Mouse (Mus musculus): Measurements from ENCODE around the gene Ftl1. TPM values are rescaled to one million over a fixed set of nuclear protein-coding genes. Genes with fewer than 3 reads are reported as not detected.

Ftl1 gene
- total and polyA plus RNA-seq, 3 experiments = 1,416 to 2,290 TPM; not detected in 1

- H3K4me3 ChIP-seq (ENCODE audit: control insufficient read depth in 1 of 2, insufficient read depth in 1 of 2, low read depth in 2 of 2, low read length in 2 of 2) = no peak overlapping the region; a peak in 1 of 4 replicates
- peaks cover 7 to 33% of the 10 kb centered on the region in 2 experiments; a peak in 3 of 4 replicates for H3K4me1 ChIP-seq (ENCODE audit: control insufficient read depth in 1 of 2, insufficient read depth in 2 of 2, low read length in 2 of 2)
- peaks cover 38% of the 10 kb centered on the region for H3K79me2 ChIP-seq (ENCODE audit: control insufficient read depth, insufficient read depth, low read length, poor library complexity)
- TF ChIP-seq E2F4 (IDR thresholded peaks at IDR 0.05; ENCODE audit: borderline replicate concordance, low read depth, low read length) = no peak
- no peak for TF ChIP-seq BHLHE40 (IDR thresholded peaks at IDR 0.05; ENCODE audit: borderline replicate concordance, low read depth, low read length)
- TF ChIP-seq HCFC1 (IDR thresholded peaks at IDR 0.05; ENCODE audit: low read depth, low read length) = no peak
- no peak for TF ChIP-seq MXI1 (IDR thresholded peaks at IDR 0.05; ENCODE audit: low read depth, low read length)
- no peak for TF ChIP-seq MYB (IDR thresholded peaks at IDR 0.05; ENCODE audit: low read depth, low read length)
- TF ChIP-seq ZC3H11A (IDR thresholded peaks at IDR 0.05; ENCODE audit: low read depth, low read length) = no peak
- TF ChIP-seq MAX (IDR thresholded peaks at IDR 0.05; ENCODE audit: low read length) = no peak
- H3K27me3 ChIP-seq (ENCODE audit: control insufficient read depth in 1 of 2, insufficient read depth in 2 of 2, low read length in 2 of 2) = no peaks in the 10 kb centered on the region
- peaks cover 7 to 27% of the 10 kb centered on the region in 2 experiments for H3K36me3 ChIP-seq (ENCODE audit: control insufficient read depth in 1 of 2, insufficient read depth in 2 of 2, low read length in 2 of 2)
- no peaks in the 10 kb centered on the region for H3K9me3 ChIP-seq (replicated peaks; ENCODE audit: insufficient read depth, low read length)
- no peak for DNase-seq (ENCODE audit: low read depth, low spot score)
- H3K27ac ChIP-seq (ENCODE audit: control insufficient read depth, low read depth, low read length) = peak overlapping the region; percentile 96
- peak overlapping the region; percentile 76 for H3K9ac ChIP-seq (ENCODE audit: control insufficient read depth, low read depth, low read length, poor library complexity, severe bottlenecking)
Measured at GRCm38 (mm10) chr7:45461326-45461725, 1.6 kb upstream of the Ftl1 start.

GRCm38 (mm10) chr7:45460860-45461314, 1.2 kb upstream of the Ftl1 start:
- H3K27ac ChIP-seq (ENCODE audit: control insufficient read depth, low read depth, low read length) = peak overlapping the region; percentile 96
- peak overlapping the region; percentile 76 for H3K9ac ChIP-seq (ENCODE audit: control insufficient read depth, low read depth, low read length, poor library complexity, severe bottlenecking)
- H3K4me1 ChIP-seq (ENCODE audit: control insufficient read depth in 1 of 2, insufficient read depth in 2 of 2, low read length in 2 of 2) = peaks cover 7 to 30% of the 10 kb centered on the region in 2 experiments; a peak in 3 of 4 replicates
- peaks cover 7 to 25% of the 10 kb centered on the region in 2 experiments for H3K36me3 ChIP-seq (ENCODE audit: control insufficient read depth in 1 of 2, insufficient read depth in 2 of 2, low read length in 2 of 2)
- H3K4me3 ChIP-seq (ENCODE audit: control insufficient read depth in 1 of 2, insufficient read depth in 1 of 2, low read depth in 2 of 2, low read length in 2 of 2) = peak overlapping the region in 1 of 2 experiments; percentile 5; a peak in 1 of 4 replicates
- no peaks in the 10 kb centered on the region for H3K27me3 ChIP-seq (ENCODE audit: control insufficient read depth in 1 of 2, insufficient read depth in 2 of 2, low read length in 2 of 2)
- H3K79me2 ChIP-seq (ENCODE audit: control insufficient read depth, insufficient read depth, low read length, poor library complexity) = peaks cover 34% of the 10 kb centered on the region
- DNase-seq (ENCODE audit: low read depth, low spot score) = peak; percentile 89
- H3K9me3 ChIP-seq (replicated peaks; ENCODE audit: insufficient read depth, low read length) = no peaks in the 10 kb centered on the region
- peak; percentile 88 for TF ChIP-seq ETS1 (IDR thresholded peaks at IDR 0.05; ENCODE audit: low read depth, low read length)
- peak; percentile 53 for TF ChIP-seq TCF12 (IDR thresholded peaks at IDR 0.05; ENCODE audit: low read depth, low read length)
- TF ChIP-seq CHD2 (IDR thresholded peaks at IDR 0.05; ENCODE audit: low read length) = no peak
- TF ChIP-seq ZNF384 (IDR thresholded peaks at IDR 0.05; ENCODE audit: low read depth, low read length) = no peak
- TF ChIP-seq POLR2AphosphoS5 (IDR thresholded peaks at IDR 0.05; ENCODE audit: borderline replicate concordance, low read depth, low read length) = no peak
- no peak for TF ChIP-seq USF1 (IDR thresholded peaks at IDR 0.05; ENCODE audit: low read depth, low read length)
- no peak for TF ChIP-seq JUND (IDR thresholded peaks at IDR 0.05; ENCODE audit: low read depth, low read length)
- peak; percentile 65 for TF ChIP-seq MXI1 (IDR thresholded peaks at IDR 0.05; ENCODE audit: low read depth, low read length)
- TF ChIP-seq CHD1 (IDR thresholded peaks at IDR 0.05; ENCODE audit: low read depth, low read length) = peak; percentile 36
- peak; percentile 5 to 65; a peak in 2 of 4 replicates for TF ChIP-seq POLR2A (IDR thresholded peaks at IDR 0.05; ENCODE audit: control insufficient read depth in 1 of 2, insufficient read depth in 1 of 2, low read depth in 1 of 2, low read length in 2 of 2, poor library complexity in 1 of 2)
- no peak for TF ChIP-seq NRF1 (IDR thresholded peaks at IDR 0.05; ENCODE audit: insufficient read depth, low read depth, low read length, poor library complexity, severe bottlenecking)
- 0 out of 2 replicates have a peak, but pooled peaks have one; percentile 26 for TF ChIP-seq ZMIZ1 (IDR thresholded peaks at IDR 0.05; ENCODE audit: low read depth, low read length)
- TF ChIP-seq KAT2A (conservative IDR thresholded peaks at IDR 0.05; ENCODE audit: low read depth, low read length) = no peak
- peak; percentile 34; the same call in 1 of the 2 replicates for TF ChIP-seq BHLHE40 (IDR thresholded peaks at IDR 0.05; ENCODE audit: borderline replicate concordance, low read depth, low read length)
- no peak for TF ChIP-seq CTCF (IDR thresholded peaks at IDR 0.05 in 2 of 3, conservative IDR thresholded peaks at IDR 0.05 in 1 of 3; ENCODE audit: control insufficient read depth in 1 of 3, insufficient read depth in 1 of 3, low read depth in 2 of 3, low read length in 3 of 3, poor library complexity in 1 of 3, severe bottlenecking in 1 of 3)
- no peak for TF ChIP-seq POLR2AphosphoS2 (IDR thresholded peaks at IDR 0.05; ENCODE audit: low read length)
- TF ChIP-seq SIN3A (IDR thresholded peaks at IDR 0.05; ENCODE audit: low read length) = peak; percentile 80
- no peak for TF ChIP-seq USF2 (IDR thresholded peaks at IDR 0.05; ENCODE audit: borderline replicate concordance in 1 of 2, insufficient read depth in 1 of 2, low read depth in 1 of 2, low read length in 2 of 2)
- peak; percentile 90 for TF ChIP-seq TBP (IDR thresholded peaks at IDR 0.05; ENCODE audit: low read depth, low read length)
- no peak for TF ChIP-seq ZC3H11A (IDR thresholded peaks at IDR 0.05; ENCODE audit: low read depth, low read length)
- no peak for TF ChIP-seq MYB (IDR thresholded peaks at IDR 0.05; ENCODE audit: low read depth, low read length)
- no peak for TF ChIP-seq MEF2A (IDR thresholded peaks at IDR 0.05; ENCODE audit: extremely low read depth, insufficient replicate concordance, low read depth, low read length, poor library complexity, severe bottlenecking)
- TF ChIP-seq ZKSCAN1 (IDR thresholded peaks at IDR 0.05; ENCODE audit: low read depth, low read length) = no peak
- no peak for TF ChIP-seq E2F4 (IDR thresholded peaks at IDR 0.05; ENCODE audit: borderline replicate concordance, low read depth, low read length)
- TF ChIP-seq EP300 (IDR thresholded peaks at IDR 0.05; ENCODE audit: low read depth in 1 of 2, low read length in 2 of 2) = peak; percentile 28 to 73; a peak in 3 of 4 replicates
- TF ChIP-seq RCOR1 (IDR thresholded peaks at IDR 0.05; ENCODE audit: low read depth, low read length) = no peak
- peak; percentile 3; the same call in 1 of the 2 replicates for TF ChIP-seq MAZ (IDR thresholded peaks at IDR 0.05; ENCODE audit: low read depth, low read length)
- TF ChIP-seq NELFE (IDR thresholded peaks at IDR 0.05; ENCODE audit: low read depth, low read length) = peak; percentile 44; the same call in 1 of the 2 replicates
